Comparison of ENCODE assay signal across 8 mouse cellular contexts in the genomic region with DNA sequence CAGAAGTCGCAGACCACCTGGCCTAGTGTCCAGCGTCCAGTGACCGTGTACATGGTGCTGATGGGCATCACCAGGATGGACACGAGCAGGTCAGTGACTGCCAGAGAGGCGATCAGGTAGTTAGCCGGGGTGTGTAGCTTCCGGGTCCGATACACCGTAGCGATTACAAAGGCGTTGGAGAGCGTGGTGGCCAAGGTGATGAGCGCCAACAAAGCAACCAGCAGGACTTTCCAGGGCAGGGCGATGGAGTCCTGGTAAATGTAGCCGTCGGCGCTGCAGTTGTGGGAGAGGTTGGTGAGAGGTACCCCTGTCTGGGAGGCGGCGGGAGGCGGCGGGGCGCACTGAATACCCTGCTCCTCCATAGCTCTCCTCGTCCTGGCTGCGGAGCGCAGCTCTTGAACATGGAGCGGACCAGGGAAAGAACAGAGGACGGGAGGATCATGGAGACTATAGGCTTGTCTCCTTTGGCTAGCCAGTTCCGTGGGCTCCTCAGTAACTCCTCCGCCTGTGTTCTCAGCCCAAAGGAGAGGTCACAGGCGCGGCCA. TPM values are rescaled to one million over a fixed set of nuclear protein-coding genes. Genes with fewer than 3 reads are reported as not detected.
A peak's percentile ranks its signal among the peaks of the same experiment; 100 is the strongest.
DNase-seq lines count a peak whose midpoint lies in the region; ATAC-seq and TF ChIP-seq lines count a peak whose summit lies in the region.

No protein-coding gene starts in this region.

- no peak for DNase-seq in gastrocnemius, adult 2 months
- no peak for DNase-seq in gastrocnemius, postnatal 25 days
- DNase-seq in thymus, postnatal 14 days: peak; percentile 4
- no peak for DNase-seq in thymus, adult 18-20 months
- no peak for DNase-seq in natural killer cell, adult 2 months (ENCODE audit: low spot score in 2 of 2)

- peaks cover 44% of the 10 kb centered on the region for H3K27me3 ChIP-seq in hindbrain, embryonic 12.5 days
- H3K27me3 ChIP-seq in stomach, embryonic 16.5 days (ENCODE audit: control insufficient read depth, insufficient read depth, low read length): peaks cover 11% of the 10 kb centered on the region

- no peak for TF ChIP-seq CTCF in gastrocnemius, adult 2 months (IDR thresholded peaks at IDR 0.05)

- H3K4me3 ChIP-seq in gastrocnemius, adult 2 months: peak overlapping the region; percentile 68
- H3K4me3 ChIP-seq in hindbrain, embryonic 12.5 days: peak overlapping the region; percentile 68
- peak overlapping the region; percentile 75 for H3K4me3 ChIP-seq in stomach, embryonic 16.5 days (replicated peaks; ENCODE audit: low read length)

- peak overlapping the region; percentile 99 for H3K4me2 ChIP-seq in hindbrain, embryonic 12.5 days (replicated peaks)
- peak overlapping the region; percentile 77 for H3K4me2 ChIP-seq in stomach, embryonic 16.5 days (ENCODE audit: low read depth, low read length)

- no peak overlapping the region for H3K27ac ChIP-seq in gastrocnemius, adult 2 months
- no peak overlapping the region for H3K27ac ChIP-seq in hindbrain, embryonic 12.5 days
- H3K27ac ChIP-seq in stomach, embryonic 16.5 days (ENCODE audit: low read length): no peak overlapping the region

- no peaks in the 10 kb centered on the region for H3K9me3 ChIP-seq in hindbrain, embryonic 12.5 days (replicated peaks)
- no peaks in the 10 kb centered on the region for H3K9me3 ChIP-seq in stomach, embryonic 16.5 days (replicated peaks; ENCODE audit: control insufficient read depth, low read length)

- intact Hi-C loops in gastrocnemius, adult 2 months (cut with DNase I): no loop called here

- no peaks in the 10 kb centered on the region for H3K36me3 ChIP-seq in hindbrain, embryonic 12.5 days
- H3K36me3 ChIP-seq in stomach, embryonic 16.5 days (ENCODE audit: control insufficient read depth, insufficient read depth, low read length): no peaks in the 10 kb centered on the region

- peak overlapping the region; percentile 57 for H3K9ac ChIP-seq in hindbrain, embryonic 12.5 days
- H3K9ac ChIP-seq in stomach, embryonic 16.5 days (ENCODE audit: low read length): peak overlapping the region; percentile 78

- ATAC-seq in hindbrain, embryonic 12.5 days (ENCODE audit: low FRiP score): peak; percentile 20
- 0 out of 2 replicates have a peak, but pooled peaks have one; percentile 21 for ATAC-seq in megakaryocyte, adult 5-6 weeks (ENCODE audit: poor library complexity, severe bottlenecking)
- ATAC-seq in stomach, embryonic 16.5 days (ENCODE audit: insufficient read depth, low FRiP score): peak; percentile 12; the same call in 1 of the 2 replicates

- WGBS in hindbrain, embryonic 12.5 days: 1% methylated on average over 31 of the region's 31 CpGs
- WGBS in stomach, embryonic 16.5 days: 1% methylated on average over 31 of the region's 31 CpGs

- peaks cover 18% of the 10 kb centered on the region for H3K4me1 ChIP-seq in hindbrain, embryonic 12.5 days
- H3K4me1 ChIP-seq in stomach, embryonic 16.5 days (ENCODE audit: control insufficient read depth, insufficient read depth, low read length): peaks cover 11% of the 10 kb centered on the region; the same call in 1 of the 2 replicates

RNA-seq across cellular contexts. Expression of gene Htr1b, which starts 1.4 kb away (rescaled TPM):
- total RNA-seq in gastrocnemius, adult 2 months (2021): under 1 TPM in 1 of 2 experiments, not detected in 1; 0.08 TPM
- under 1 TPM; 0.18 to 0.32 TPM for total RNA-seq in gastrocnemius, postnatal 25 days (2021)
- polyA plus RNA-seq in hindbrain, embryonic 12.5 days (2016; fragmentation: Nextera tagmentation; extraction: Ambion mirVana): 1.6 and 1.8 TPM in 2 replicates
- total RNA-seq in megakaryocyte, adult 5-6 weeks (2015): 1.0 and 1.5 TPM in 2 replicates
- total RNA-seq in megakaryocyte, adult 5-6 weeks (2017): 1.4 and 1.7 TPM in 2 replicates
- 1.7 and 1.8 TPM in 2 replicates for polyA plus RNA-seq in stomach, embryonic 16.5 days (2015; fragmentation: Nextera tagmentation; extraction: Ambion mirVana)
